Mouse (Mus musculus) hindlimb bud, embryonic 11.5 days (tissue): ENCODE results near the gene Mapt.
A peak's percentile ranks its signal among the peaks of the same experiment; 100 is the strongest.

Experiments
- DNase-seq: peaks from one replicate; pipeline ENCODE4 v3.0.0-alpha.2; 2012; ENCODE audit warnings: low read depth, low spot score; ENCODE audit errors: extremely low spot score

The Mapt gene

GRCm38 (mm10) chr11:104271876-104272275 lies 40.7 kb downstream of the Mapt start:
- no peak for DNase-seq

GRCm38 (mm10) chr11:104272352-104272751 lies 41.2 kb downstream of the Mapt start:
- no peak for DNase-seq

GRCm38 (mm10) chr11:104275765-104276164 lies 44.6 kb downstream of the Mapt start:
- no peak for DNase-seq

- no peak for DNase-seq
Measured at GRCm38 (mm10) chr11:104278222-104278621, 47.0 kb downstream of the Mapt start.

GRCm38 (mm10) chr11:104279049-104279448 lies 47.9 kb downstream of the Mapt start:
- DNase-seq: no peak

- DNase-seq: no peak
Measured at GRCm38 (mm10) chr11:104279538-104279937, 48.3 kb downstream of the Mapt start.

GRCm38 (mm10) chr11:104281501-104281900 lies 50.3 kb downstream of the Mapt start:
- DNase-seq: no peak

- no peak for DNase-seq
Measured at GRCm38 (mm10) chr11:104287113-104287512, 55.9 kb downstream of the Mapt start.

GRCm38 (mm10) chr11:104288835-104289198 lies 57.6 kb downstream of the Mapt start:
- DNase-seq: no peak

- peak; percentile 72 for DNase-seq
Measured at GRCm38 (mm10) chr11:104289199-104290031, 58.2 kb downstream of the Mapt start.

- no peak for DNase-seq
Measured at GRCm38 (mm10) chr11:104292443-104293220, 61.4 kb downstream of the Mapt start.

- no peak for DNase-seq
Measured at GRCm38 (mm10) chr11:104293241-104293640, 62.1 kb downstream of the Mapt start.

GRCm38 (mm10) chr11:104295145-104295544 lies 64.0 kb downstream of the Mapt start:
- no peak for DNase-seq

- DNase-seq: no peak
Measured at GRCm38 (mm10) chr11:104295656-104296055, 64.5 kb downstream of the Mapt start.

- DNase-seq: no peak
Measured at GRCm38 (mm10) chr11:104297671-104298070, 66.5 kb downstream of the Mapt start.

- DNase-seq: no peak
Measured at GRCm38 (mm10) chr11:104302628-104303027, 71.4 kb downstream of the Mapt start.

GRCm38 (mm10) chr11:104303088-104303960 lies 72.1 kb downstream of the Mapt start:
- DNase-seq: no peak

GRCm38 (mm10) chr11:104305711-104306110 lies 74.5 kb downstream of the Mapt start:
- no peak for DNase-seq

- no peak for DNase-seq
Measured at GRCm38 (mm10) chr11:104306483-104306882, 75.3 kb downstream of the Mapt start.

- DNase-seq: no peak
Measured at GRCm38 (mm10) chr11:104307136-104307535, 75.9 kb downstream of the Mapt start.
